Mouse (Mus musculus) embryonic facial prominence, embryonic 12.5 days (tissue): ENCODE measurements around the gene Rab38. TPM values are rescaled to one million over a fixed set of nuclear protein-coding genes. Genes with fewer than 3 reads are reported as not detected.

Experiments used
- ATAC-seq: fragments of 200-750 bp; cut with Nextera tagmentation; 2 replicates; pipeline ENCODE4 v1.8.0; 2017; ENCODE audit not compliant: insufficient number of reproducible peaks, insufficient read depth, low FRiP score, low TSS enrichment
- H3K27ac ChIP-seq: fragments of 300-500 bp; sonication (generic); 2 replicates; pipeline ENCODE4 v1.5.1; 2016; ENCODE audit warnings: mild to moderate bottlenecking
- H3K27me3 ChIP-seq: fragments of 300-500 bp; sonication (generic); 2 replicates; pipeline ENCODE4 v1.6.1; 2016; ENCODE audit warnings: mild to moderate bottlenecking, moderate library complexity
- H3K36me3 ChIP-seq: fragments of 300-500 bp; sonication (generic); 2 replicates; pipeline ENCODE4 v1.6.1; 2016; ENCODE audit warnings: mild to moderate bottlenecking
- H3K4me1 ChIP-seq: fragments of 300-500 bp; sonication (generic); 2 replicates; pipeline ENCODE4 v1.6.1; 2016
- H3K4me2 ChIP-seq: fragments of 300-500 bp; sonication (generic); replicated peaks from 2 replicates; pipeline ENCODE4 v1.6.1; 2016; ENCODE audit warnings: mild to moderate bottlenecking, moderate library complexity
- H3K4me3 ChIP-seq: fragments of 300-500 bp; sonication (generic); 2 replicates; pipeline ENCODE4 v1.5.1; 2016; ENCODE audit warnings: mild to moderate bottlenecking
- H3K9ac ChIP-seq: fragments of 300-500 bp; sonication (generic); 2 replicates; pipeline ENCODE4 v1.6.1; 2016; ENCODE audit warnings: mild to moderate bottlenecking, moderate library complexity
- H3K9me3 ChIP-seq: fragments of 300-500 bp; sonication (generic); 2 replicates; pipeline ENCODE4 v1.6.1; 2016; ENCODE audit warnings: mild to moderate bottlenecking, moderate library complexity
- WGBS: fragments of 180-500 bp; shearing (Covaris S2); methylation state at CpG from one replicate; pipeline ENCODE4 v1.1.7; 2016; 5-methylcytosine and 5-hydroxymethylcytosine counted together
- polyA plus RNA-seq: library from polyadenylated mRNA; unstranded; fragments of >200 nt; fragmentation: Nextera tagmentation; extraction: Ambion mirVana; gene quantifications from 2 replicates; pipeline ENCODE4 v1.2.1, GENCODE M21; 2016

The Rab38 gene
- polyA plus RNA-seq, 1 experiment from 2014 or later: 10.6 TPM

GRCm38 (mm10) chr7:88536127-88536531 lies 106.1 kb downstream of the Rab38 start:
- no peaks in the 10 kb centered on the region for H3K4me1 ChIP-seq
- H3K9me3 ChIP-seq: no peaks in the 10 kb centered on the region
- no peak for ATAC-seq
- H3K4me2 ChIP-seq: no peak overlapping the region
- no peaks in the 10 kb centered on the region for H3K27me3 ChIP-seq
- no peak overlapping the region for H3K27ac ChIP-seq
- no peak overlapping the region for H3K9ac ChIP-seq
- no peaks in the 10 kb centered on the region for H3K36me3 ChIP-seq
- H3K4me3 ChIP-seq: no peak overlapping the region

- no peak overlapping the region for H3K4me2 ChIP-seq
- 69% methylated on average over 3 of the region's 3 CpGs for WGBS
- H3K27ac ChIP-seq: no peak overlapping the region
- H3K9ac ChIP-seq: no peak overlapping the region
- no peak for ATAC-seq
- H3K27me3 ChIP-seq: no peaks in the 10 kb centered on the region
- no peak overlapping the region for H3K4me3 ChIP-seq
- no peaks in the 10 kb centered on the region for H3K36me3 ChIP-seq
- no peaks in the 10 kb centered on the region for H3K9me3 ChIP-seq
- H3K4me1 ChIP-seq: no peaks in the 10 kb centered on the region
Observed at GRCm38 (mm10) chr7:88536743-88537142, 106.7 kb downstream of the Rab38 start.

Other genes starting within 250 kb of the Rab38 start
- 22.1 and 23.4 TPM in 2 replicates for gene Ctsc, start 152.2 kb upstream of the Rab38 start, polyA plus RNA-seq